ENCODE assay signal across 12 mouse cellular contexts in the genomic region with DNA sequence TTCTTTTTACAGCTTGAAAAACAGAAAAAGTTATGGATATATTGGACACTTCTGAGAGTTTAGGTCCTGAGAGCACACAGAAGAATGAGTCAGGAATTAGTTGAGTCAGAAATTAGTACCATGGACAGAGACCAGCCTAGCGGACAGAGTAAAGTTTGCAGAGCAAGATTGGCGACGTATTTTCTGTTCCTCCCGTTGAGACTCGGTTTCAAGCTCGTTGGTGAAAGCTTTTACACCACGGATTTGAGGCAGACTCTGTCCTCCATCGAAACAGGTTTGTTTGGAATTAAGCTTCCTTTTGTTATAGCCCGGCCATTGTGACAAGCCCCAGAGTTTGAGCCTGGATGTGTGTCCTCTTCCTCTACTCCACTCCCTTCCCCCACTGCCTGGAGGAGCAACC. TPM values are rescaled to one million over a fixed set of nuclear protein-coding genes. Genes with fewer than 3 reads are reported as not detected.
DNase-seq lines count a peak whose midpoint lies in the region; ATAC-seq and TF ChIP-seq lines count a peak whose summit lies in the region.
"Had no signal": no experiment of that assay in that cellular context is flagged by ENCODE, and none has a peak within 500 bp of the region (broad histone marks: within the 10 kb centered on the region; RNA-seq: fewer than 3 reads in every experiment).

No protein-coding gene starts in this region.

- no peaks in the 10 kb centered on the region for H3K9me3 ChIP-seq in heart, embryonic 13.5 days
- no peaks in the 10 kb centered on the region for H3K9me3 ChIP-seq in heart, postnatal 0 days (replicated peaks; ENCODE audit: control insufficient read depth, low read length)
- no peaks in the 10 kb centered on the region for H3K9me3 ChIP-seq in midbrain, embryonic 16.5 days (replicated peaks; ENCODE audit: control insufficient read depth, low read length, poor library complexity, severe bottlenecking)

- H3K27me3 ChIP-seq in heart, embryonic 13.5 days (replicated peaks), result peaks cover 48% of the 10 kb centered on the region
- H3K27me3 ChIP-seq in heart, postnatal 0 days (ENCODE audit: control insufficient read depth, insufficient read depth, low read length), result peaks cover 41% of the 10 kb centered on the region
- H3K27me3 ChIP-seq in midbrain, embryonic 16.5 days (ENCODE audit: control insufficient read depth, insufficient read depth, low read depth, low read length), result no peaks in the 10 kb centered on the region

- WGBS in heart, embryonic 13.5 days, result under 1% methylated on average over 9 of the region's 9 CpGs
- 2% methylated on average over 9 of the region's 9 CpGs for WGBS in heart, postnatal 0 days
- 7% methylated on average over 9 of the region's 9 CpGs for WGBS in midbrain, embryonic 16.5 days

- ATAC-seq in heart, embryonic 13.5 days (ENCODE audit: extremely low read depth, insufficient number of reproducible peaks, low FRiP score, low TSS enrichment), result no peak
- no peak for ATAC-seq in heart, postnatal 0 days (ENCODE audit: insufficient read depth, low read depth)
- no peak for ATAC-seq in midbrain, embryonic 16.5 days
- ATAC-seq in erythroid progenitor cell, adult 5-6 weeks (replicated peaks; ENCODE audit: low FRiP score, poor library complexity, severe bottlenecking), result no peak
- ATAC-seq: liver, postnatal 0 days had no signal

- no peak for TF ChIP-seq EP300 in heart, postnatal 0 days (IDR thresholded peaks at IDR 0.05; ENCODE audit: low read depth)

- DNase-seq in heart, postnatal 25 days (ENCODE audit: low spot score), result no peak
- peak; percentile 92 for DNase-seq in NIH3T3 (ENCODE audit: low read depth)
- DNase-seq in heart, postnatal 0 days (ENCODE audit: low spot score), result peak; percentile 30
- DNase-seq in right cerebral cortex, postnatal 25 days, result no peak
- DNase-seq in layer of hippocampus, postnatal 14 days (ENCODE audit: low spot score in 2 of 2), result no peak
- DNase-seq: cerebellum, adult 2 months; gastrocnemius, postnatal 36 days; liver, postnatal 0 days had no signal

- peaks cover 19% of the 10 kb centered on the region for H3K4me1 ChIP-seq in heart, embryonic 13.5 days
- H3K4me1 ChIP-seq in heart, postnatal 0 days (ENCODE audit: control insufficient read depth, insufficient read depth), result peaks cover 6% of the 10 kb centered on the region; the same call in 1 of the 2 replicates
- peaks cover 13% of the 10 kb centered on the region for H3K4me1 ChIP-seq in midbrain, embryonic 16.5 days (ENCODE audit: control insufficient read depth, insufficient read depth, low read length)

- no peak overlapping the region for H3K9ac ChIP-seq in heart, embryonic 13.5 days
- no peak overlapping the region for H3K9ac ChIP-seq in heart, postnatal 0 days (replicated peaks; ENCODE audit: low read depth, low read length)
- H3K9ac ChIP-seq in midbrain, embryonic 16.5 days (ENCODE audit: low read depth, low read length), result no peak overlapping the region
- H3K9ac ChIP-seq: liver, postnatal 0 days had no signal

- intact Hi-C loops in heart, postnatal 25 days (cut with DNase I), result no loop called here

- peak; percentile 24 for TF ChIP-seq CTCF in heart, postnatal 0 days (IDR thresholded peaks at IDR 0.05; ENCODE audit: low read depth)

- peak overlapping the region; percentile 45 for H3K4me2 ChIP-seq in heart, embryonic 13.5 days
- peak overlapping the region; percentile 18; the same call in 1 of the 2 replicates for H3K4me2 ChIP-seq in heart, postnatal 0 days (ENCODE audit: low read depth, low read length)
- H3K4me2 ChIP-seq in midbrain, embryonic 16.5 days (ENCODE audit: low read length), result peak overlapping the region; percentile 81

- peak overlapping the region; percentile 18; the same call in 1 of the 2 replicates for H3K4me3 ChIP-seq in heart, embryonic 13.5 days
- no peak overlapping the region for H3K4me3 ChIP-seq in heart, postnatal 0 days (ENCODE audit: low read depth, low read length)
- no peak overlapping the region for H3K4me3 ChIP-seq in midbrain, embryonic 16.5 days (ENCODE audit: low read depth, low read length)

- no peak overlapping the region for H3K27ac ChIP-seq in heart, embryonic 13.5 days (replicated peaks)
- H3K27ac ChIP-seq in heart, postnatal 0 days (ENCODE audit: low read depth), result no peak overlapping the region
- H3K27ac ChIP-seq in midbrain, embryonic 16.5 days (ENCODE audit: low read length), result no peak overlapping the region

- H3K36me3 ChIP-seq in heart, embryonic 13.5 days, result no peaks in the 10 kb centered on the region
- no peaks in the 10 kb centered on the region for H3K36me3 ChIP-seq in heart, postnatal 0 days (replicated peaks; ENCODE audit: control insufficient read depth, insufficient read depth, low read length)
- no peaks in the 10 kb centered on the region for H3K36me3 ChIP-seq in midbrain, embryonic 16.5 days (ENCODE audit: control insufficient read depth, insufficient read depth, low read length)
- H3K36me3 ChIP-seq: G1E had no signal

RNA-seq across cellular contexts. Expression of a gene that starts 21.0 kb away (rescaled TPM):
- polyA plus RNA-seq in heart, embryonic 13.5 days (2015; fragmentation: Nextera tagmentation; extraction: Ambion mirVana), result 1.8 and 1.9 TPM in 2 replicates
- 1 to 10 TPM in 1 of 2 experiments, under 1 TPM in 1; 0.34 to 1.2 TPM for total RNA-seq in heart, postnatal 25 days (2021)
- total RNA-seq in heart, postnatal 0 days (2014; rRNA removed; ENCODE audit: low replicate concordance), result not detected in 2 replicates
- 1.00 and 1.2 TPM in 2 replicates for polyA plus RNA-seq in heart, postnatal 0 days (2015; fragmentation: Nextera tagmentation; extraction: Ambion mirVana)
- 158 and 161 TPM in 2 replicates for polyA plus RNA-seq in midbrain, embryonic 16.5 days (2015; fragmentation: Nextera tagmentation; extraction: Ambion mirVana)
- not detected in 2 replicates for total RNA-seq in erythroid progenitor cell, adult 5-6 weeks (2015; ENCODE audit: low replicate concordance)
- not detected in 2 replicates for total RNA-seq in erythroid progenitor cell, adult 5-6 weeks (2017; ENCODE audit: low replicate concordance)
- total RNA-seq in layer of hippocampus, postnatal 14 days (2021), result 100 to 1,000 TPM; 122 to 126 TPM
- polyA plus RNA-seq: G1E had no signal

Comparison
In these comparisons a context has a peak if more than half of its experiments do, and no peak if none do; other contexts are left out.
1. DNase-seq: peak in NIH3T3 (single experiment) and heart, postnatal 0 days (single experiment); none in heart, postnatal 25 days (single experiment), right cerebral cortex, postnatal 25 days (single experiment) and layer of hippocampus, postnatal 14 days (0 of 2).
2. H3K4me2 ChIP-seq: peak in every context shown above with its lines; median percentile 81 in midbrain, embryonic 16.5 days; 45 in heart, embryonic 13.5 days; 18 in heart, postnatal 0 days.
3. RNA of a gene that starts 21.0 kb away (total RNA-seq): 122 to 126 TPM in layer of hippocampus, postnatal 14 days; 0.34 to 1.2 TPM in heart, postnatal 25 days, not detected in heart, postnatal 0 days and not detected in erythroid progenitor cell, adult 5-6 weeks; every median in the first group is over 10 times any median in the second.